Mouse (Mus musculus) ovary, postnatal 14 days (tissue): Measurements from ENCODE around the gene Sec24a.
A peak's percentile ranks its signal among the peaks of the same experiment; 100 is the strongest.
"Not testable (repeated sequence)": the region's sequence is repeated elsewhere in the genome, so short reads cannot be mapped to it uniquely, and the experiment has no call there.

Experiments used
- DNase-seq: peaks from one replicate; pipeline ENCODE4 v3.0.0; 2022; ENCODE audit warnings: low spot score

Gene Sec24a

GRCm38 (mm10) chr11:51688330-51689328 is 74.8 kb downstream of the Sec24a start, which contains the start of gene 0610009B22Rik:
Gene 0610009B22Rik (minus strand): TSS chr11:51688874.
- peak; percentile 99 for DNase-seq

GRCm38 (mm10) chr11:51681976-51682374 is 81.5 kb downstream of the Sec24a start:
- DNase-seq: no peak

GRCm38 (mm10) chr11:51681324-51681975 is 82.0 kb downstream of the Sec24a start:
- DNase-seq: peak; percentile 89

GRCm38 (mm10) chr11:51679466-51679865 is 84.0 kb downstream of the Sec24a start:
- no peak for DNase-seq

- DNase-seq: no peak
Observed at GRCm38 (mm10) chr11:51677737-51678418, 85.6 kb downstream of the Sec24a start.

GRCm38 (mm10) chr11:51675386-51675785 is 88.0 kb downstream of the Sec24a start:
- DNase-seq: no peak

GRCm38 (mm10) chr11:51673291-51673690 is 90.1 kb downstream of the Sec24a start:
- DNase-seq: no peak

- DNase-seq: no peak
Observed at GRCm38 (mm10) chr11:51671376-51671775, 92.1 kb downstream of the Sec24a start.

- no peak for DNase-seq
Observed at GRCm38 (mm10) chr11:51670846-51671245, 92.6 kb downstream of the Sec24a start.

- not testable (repeated sequence) for DNase-seq
Observed at GRCm38 (mm10) chr11:51664747-51665146, 98.7 kb downstream of the Sec24a start.

- DNase-seq: no peak
Observed at GRCm38 (mm10) chr11:51662632-51663031, 100.8 kb downstream of the Sec24a start.

GRCm38 (mm10) chr11:51661867-51662365 is 101.5 kb downstream of the Sec24a start:
- no peak for DNase-seq

- no peak for DNase-seq
Observed at GRCm38 (mm10) chr11:51658705-51659104, 104.7 kb downstream of the Sec24a start.

- DNase-seq: no peak
Observed at GRCm38 (mm10) chr11:51658291-51658690, 105.1 kb downstream of the Sec24a start.

- no peak for DNase-seq
Observed at GRCm38 (mm10) chr11:51656798-51657521, 106.5 kb downstream of the Sec24a start.

GRCm38 (mm10) chr11:51654891-51655290 is 108.5 kb downstream of the Sec24a start:
- DNase-seq: no peak

GRCm38 (mm10) chr11:51653736-51654135 is 109.7 kb downstream of the Sec24a start:
- DNase-seq: no peak

- DNase-seq: no peak
Observed at GRCm38 (mm10) chr11:51652889-51653418, 110.5 kb downstream of the Sec24a start.

- DNase-seq: no peak
Observed at GRCm38 (mm10) chr11:51650691-51651515, 112.5 kb downstream of the Sec24a start, which contains the start of the genes N4bp3 and D930048N14Rik. Gene N4bp3 (minus strand): TSS chr11:51650842. Gene D930048N14Rik (plus strand): TSS chr11:51650954.

GRCm38 (mm10) chr11:51650261-51650660 is 113.2 kb downstream of the Sec24a start:
- DNase-seq: no peak
